Mouse (Mus musculus) gastrocnemius, postnatal 4 days (tissue): ENCODE measurements at regions not wholly inside any gene's neighbourhood (a gene's known extent, or its start where the extent isn't known, plus 50 kb on each side); places are given as distances from the start of the nearest gene placed in this dataset.

Experiments used
- DNase-seq, 2 experiments: peaks; one replicate each; pipeline ENCODE4 v3.0.0; 2021 to 2022; ENCODE audit warnings: low spot score in 2 of 2, mixed read lengths in 2 of 2

DNA sequence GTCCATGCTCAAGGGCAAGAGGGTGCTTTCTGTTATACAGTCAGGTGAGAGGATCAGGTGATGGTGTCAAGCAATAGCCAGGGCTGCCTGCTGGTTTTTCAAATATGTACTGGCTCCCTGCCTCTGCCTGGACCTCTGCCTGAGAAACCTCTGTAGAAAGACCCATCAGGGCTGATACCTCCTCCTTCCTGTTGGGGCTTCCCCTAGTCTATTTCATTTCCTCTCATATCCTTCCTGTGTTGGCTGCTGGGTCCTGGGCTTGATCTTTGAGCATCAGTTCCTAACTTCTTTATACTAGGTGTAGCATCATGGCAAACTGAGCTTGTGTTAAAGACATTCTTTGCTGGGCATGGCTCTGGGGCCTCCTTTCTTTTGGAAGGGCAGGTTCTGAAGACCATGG is 89.5 kb downstream of the Tmem38b start:
- no peak for DNase-seq

DNA sequence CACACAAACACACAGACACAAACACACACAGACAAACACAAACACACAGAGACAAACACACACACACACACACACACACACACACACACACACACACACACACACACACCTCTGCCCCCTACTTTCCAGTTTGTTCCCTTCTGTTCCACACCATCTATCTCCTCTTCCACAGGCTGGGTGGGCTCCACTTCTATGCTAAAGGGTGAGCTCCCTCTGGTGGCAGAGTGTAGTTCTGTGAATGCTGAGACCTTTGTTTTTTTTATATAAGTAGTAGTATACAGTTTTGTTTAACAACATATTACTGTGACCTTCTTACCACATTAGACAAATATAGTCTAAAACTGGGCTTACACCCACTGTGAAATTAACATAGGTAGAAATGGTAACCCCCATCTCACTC is 93.3 kb downstream of the Tmem38b start:
- peak in 1 of 2 experiments; percentile 58 for DNase-seq

DNA sequence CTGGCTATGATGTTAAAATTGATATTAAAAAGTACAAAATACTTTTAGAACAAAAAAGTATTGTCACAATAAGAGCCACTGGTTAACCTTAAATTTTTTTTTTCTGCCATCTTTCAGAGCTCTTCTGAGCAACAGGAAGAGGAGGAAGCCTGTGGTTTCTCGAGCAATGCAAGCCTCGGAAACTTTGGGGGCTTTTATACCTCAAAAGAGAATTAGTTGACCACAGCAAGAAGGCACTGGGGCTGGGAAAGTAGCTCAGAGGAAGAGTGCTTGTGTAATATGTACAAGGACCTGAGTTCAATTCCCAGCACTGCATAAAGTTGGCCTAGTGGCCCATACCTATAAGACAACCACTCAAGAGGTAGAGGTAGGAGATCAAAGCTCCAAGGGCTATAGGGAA is 94.7 kb downstream of the Tmem38b start:
- no peak for DNase-seq

DNA sequence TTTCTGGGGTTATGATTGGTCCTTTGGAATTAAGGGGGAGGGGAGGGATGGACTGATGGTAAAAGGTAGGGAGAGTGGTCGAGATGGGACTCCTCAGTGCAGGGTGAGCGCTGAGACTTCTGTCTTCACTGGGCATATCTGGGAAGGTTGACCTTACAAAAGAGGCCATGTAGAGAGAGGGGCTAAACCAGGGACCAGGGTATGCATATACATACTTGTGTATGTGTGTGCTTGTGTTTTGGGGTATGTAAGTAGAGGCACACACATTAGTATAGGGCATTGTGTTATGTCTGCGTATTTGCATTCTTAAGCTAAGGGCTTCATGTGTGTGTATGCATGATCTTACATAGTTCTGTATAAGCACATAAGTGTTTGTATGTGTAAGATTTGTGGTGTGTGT is 105.2 kb downstream of the Tmem38b start:
- DNase-seq: no peak

DNA sequence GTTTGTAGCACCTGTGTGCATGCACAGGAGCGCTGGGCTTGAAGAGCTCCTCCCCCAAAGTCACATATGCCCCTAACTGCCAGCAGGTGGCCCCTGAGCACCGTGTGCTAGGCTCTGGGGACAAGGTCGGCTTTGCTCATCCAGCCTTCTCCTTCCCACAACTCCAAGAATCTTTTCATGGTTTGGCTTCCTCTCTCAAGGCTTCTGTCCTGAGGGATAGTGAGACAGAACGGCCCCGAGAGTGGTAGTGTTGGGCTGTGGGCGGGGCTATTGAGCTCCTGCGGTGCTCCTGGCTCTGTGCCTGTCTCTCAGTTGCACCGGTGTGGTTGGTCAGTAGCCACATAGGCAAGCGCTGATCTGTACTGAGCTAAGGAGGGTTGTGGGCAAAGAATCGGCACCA is 105.7 kb downstream of the Tmem38b start:
- peak in 1 of 2 experiments; percentile 20 for DNase-seq

DNA sequence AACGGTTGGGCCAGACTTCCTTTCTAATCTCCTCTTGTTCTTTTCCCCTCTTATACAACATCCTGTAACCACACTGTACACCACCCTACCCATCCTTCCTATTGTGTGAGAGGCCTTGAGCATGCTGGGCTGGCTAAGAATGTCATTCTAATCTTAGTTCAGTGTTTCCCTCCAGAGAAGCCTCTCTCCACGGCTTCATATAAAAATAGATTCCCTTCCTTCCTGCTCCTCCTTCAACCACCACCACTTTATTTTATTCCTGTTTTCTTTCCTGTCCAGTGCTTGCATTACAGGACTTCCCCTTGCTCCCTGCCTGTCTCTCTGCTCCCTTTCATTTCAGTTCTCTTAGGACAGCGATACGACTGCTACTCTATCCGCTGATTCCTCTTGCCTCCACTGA is 109.5 kb downstream of the Tmem38b start:
- DNase-seq: no peak

DNA sequence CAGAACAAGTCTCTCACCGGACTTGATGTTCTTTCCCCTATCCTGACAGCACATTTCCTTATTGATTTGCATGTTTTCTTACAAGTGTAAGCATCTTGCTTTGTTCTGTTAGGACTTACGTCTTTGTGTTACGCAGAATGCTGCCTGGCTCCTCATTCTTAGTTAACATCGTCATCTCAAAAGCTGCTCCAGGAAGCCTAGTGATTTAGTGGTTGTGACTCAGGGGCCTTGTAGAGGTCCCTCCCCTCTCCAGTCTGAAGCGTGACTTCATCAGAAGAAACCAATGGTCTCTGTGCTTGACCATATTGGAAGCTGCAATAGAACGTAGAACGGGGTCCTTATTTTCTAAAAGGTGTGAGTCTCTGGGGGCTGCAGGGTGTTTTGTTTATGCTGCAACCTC is 122.9 kb downstream of the Tmem38b start:
- no peak for DNase-seq

DNA sequence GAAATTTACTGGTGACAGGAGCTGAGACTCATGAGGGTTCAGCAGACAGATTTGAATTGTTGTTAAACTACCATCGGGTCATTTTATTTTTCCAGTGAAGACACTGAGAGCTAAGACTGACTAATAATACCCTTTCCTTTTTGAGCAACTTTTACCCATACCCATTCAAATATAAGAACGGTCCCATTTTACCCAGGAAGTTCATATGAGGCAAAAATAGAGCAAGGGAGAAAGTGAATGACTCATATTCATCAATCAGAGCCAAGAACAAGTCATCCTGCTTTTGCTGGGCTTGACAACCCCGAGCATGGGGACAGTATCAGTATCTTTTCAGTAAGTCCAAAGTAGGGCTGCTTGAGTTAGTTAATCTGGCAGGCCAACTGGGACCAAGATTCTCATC is 123.3 kb downstream of the Tmem38b start:
- DNase-seq: no peak

DNA sequence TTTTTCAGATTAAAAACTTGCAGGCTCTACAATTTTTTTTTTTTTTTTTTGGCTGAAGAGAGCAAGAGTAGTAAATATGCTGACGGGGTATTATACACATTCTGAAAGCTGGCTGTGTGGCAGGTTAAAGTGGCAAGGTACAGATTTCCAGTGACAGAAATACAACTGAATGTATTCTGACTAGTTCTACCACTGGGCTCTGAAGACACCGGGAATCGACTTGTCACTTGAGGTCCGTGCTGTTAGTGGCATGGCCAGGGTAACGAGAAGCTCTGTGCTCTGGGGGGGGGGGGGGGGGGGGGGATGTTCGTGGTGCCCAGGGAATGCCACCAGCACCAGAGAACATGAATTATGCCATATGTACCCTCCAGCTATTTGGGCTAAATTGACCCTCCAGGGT is 124.7 kb downstream of the Tmem38b start:
- no peak for DNase-seq

DNA sequence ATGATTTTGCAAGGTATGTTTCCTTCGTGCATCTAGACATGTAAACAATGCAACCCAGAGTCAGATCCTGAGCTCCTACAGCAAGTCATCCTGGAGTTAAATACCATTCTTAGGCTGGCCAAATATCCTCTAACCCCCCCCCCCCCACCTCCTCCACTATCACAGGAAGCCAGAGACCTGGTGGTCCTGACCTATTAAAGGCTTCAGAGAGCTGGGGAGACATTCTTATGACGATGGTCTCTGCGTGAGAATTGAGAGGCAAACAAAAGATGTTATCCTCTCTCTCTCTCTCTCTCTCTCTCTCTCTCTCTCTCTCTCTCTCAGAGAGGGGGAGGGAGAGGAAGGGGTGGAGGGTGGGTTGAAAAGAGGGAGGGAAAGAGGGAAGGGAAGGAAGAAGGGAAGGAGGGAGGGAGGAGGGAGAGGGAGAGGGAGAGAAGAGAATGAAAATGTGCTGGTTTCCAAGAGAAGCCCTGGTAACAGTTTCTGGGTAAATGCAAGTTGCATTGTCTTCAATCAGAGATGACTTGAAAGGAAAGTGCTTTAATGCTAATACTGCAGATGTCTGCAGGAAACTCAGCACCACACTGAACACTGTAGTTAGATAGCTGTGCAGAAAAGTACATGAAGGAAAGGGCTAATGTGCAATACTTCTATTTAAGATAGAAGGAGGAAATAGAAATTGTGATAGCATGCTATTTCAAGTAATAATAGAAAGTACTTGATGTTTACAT is 125.3 kb downstream of the Tmem38b start:
- no peak for DNase-seq

DNA sequence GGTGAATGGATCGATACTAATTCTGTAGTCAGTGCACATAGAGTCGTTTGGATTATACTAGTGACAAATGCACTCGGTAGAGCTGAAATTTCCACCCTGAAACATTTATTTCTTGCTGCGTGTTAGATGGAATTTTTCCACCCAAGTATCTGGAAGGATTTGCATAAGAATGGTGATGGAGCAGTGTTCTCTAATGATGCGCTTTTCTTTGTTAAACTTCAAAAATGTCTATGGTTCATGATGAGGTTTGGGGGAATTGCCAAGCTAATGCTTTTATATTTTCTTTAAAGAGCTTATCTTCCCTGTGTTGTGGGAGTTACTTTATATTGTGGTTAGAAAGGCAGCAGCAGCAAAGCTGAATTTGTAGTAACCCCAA is 125.9 kb downstream of the Tmem38b start:
- DNase-seq: no peak

DNA sequence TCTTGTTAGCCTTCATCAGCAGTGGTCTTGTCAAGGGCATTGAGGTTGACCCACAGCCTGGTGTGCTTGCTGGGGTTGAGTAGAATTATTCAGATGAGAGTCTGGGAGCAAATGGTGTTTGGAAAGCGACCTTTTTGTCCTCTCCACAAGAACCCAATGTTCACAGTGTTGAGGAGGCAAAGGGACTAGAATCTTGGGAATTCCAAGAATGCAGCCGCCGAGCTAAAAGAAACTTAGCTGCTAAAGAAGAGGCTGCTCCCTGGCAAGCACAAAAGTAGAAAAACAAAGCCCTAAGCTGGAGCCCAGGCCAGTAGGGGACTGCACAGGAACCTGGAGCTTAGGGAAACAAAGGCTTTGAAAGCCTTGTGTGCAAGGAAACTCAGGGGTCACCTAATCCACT is 126.4 kb downstream of the Tmem38b start:
- no peak for DNase-seq

DNA sequence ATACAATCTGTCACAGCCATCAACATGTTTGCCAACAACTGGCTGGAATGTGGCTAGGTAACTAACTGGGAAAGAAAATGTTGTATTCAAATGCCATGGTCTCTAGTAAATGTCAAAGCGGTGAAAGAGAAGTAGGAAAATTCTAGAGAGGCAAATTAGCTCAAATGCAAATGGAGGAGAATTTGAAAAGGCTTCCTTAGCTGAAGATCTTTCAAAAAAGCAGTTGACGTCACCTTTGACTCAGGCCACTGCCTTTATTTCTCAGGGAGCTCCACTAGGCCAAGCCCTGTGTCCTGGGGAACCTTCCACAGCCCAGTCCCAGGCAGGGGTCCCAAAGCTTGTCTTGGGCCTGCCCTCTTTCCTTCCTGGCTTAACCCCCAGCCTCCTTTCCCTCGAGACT is 136.6 kb downstream of the Tmem38b start:
- DNase-seq: no peak

DNA sequence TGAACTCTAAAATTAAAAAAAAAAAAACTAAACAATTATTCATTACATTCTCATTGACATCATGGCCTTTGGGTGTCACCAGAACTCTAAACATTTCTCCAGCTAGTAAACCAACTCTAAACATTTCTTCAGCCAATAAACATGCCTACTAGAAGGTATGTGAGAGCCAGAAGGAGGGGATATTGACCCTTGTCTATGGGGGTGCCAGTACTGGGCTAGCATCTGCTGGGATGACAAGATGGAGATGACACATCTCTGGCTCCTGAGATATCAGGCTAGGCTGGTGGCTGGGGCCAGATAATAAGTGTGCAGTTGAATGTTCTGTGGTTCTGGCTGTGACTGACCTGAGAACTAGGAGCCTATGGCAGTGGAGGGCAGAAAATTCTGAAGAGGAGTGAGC is 144.6 kb downstream of the Tmem38b start:
- no peak for DNase-seq

DNA sequence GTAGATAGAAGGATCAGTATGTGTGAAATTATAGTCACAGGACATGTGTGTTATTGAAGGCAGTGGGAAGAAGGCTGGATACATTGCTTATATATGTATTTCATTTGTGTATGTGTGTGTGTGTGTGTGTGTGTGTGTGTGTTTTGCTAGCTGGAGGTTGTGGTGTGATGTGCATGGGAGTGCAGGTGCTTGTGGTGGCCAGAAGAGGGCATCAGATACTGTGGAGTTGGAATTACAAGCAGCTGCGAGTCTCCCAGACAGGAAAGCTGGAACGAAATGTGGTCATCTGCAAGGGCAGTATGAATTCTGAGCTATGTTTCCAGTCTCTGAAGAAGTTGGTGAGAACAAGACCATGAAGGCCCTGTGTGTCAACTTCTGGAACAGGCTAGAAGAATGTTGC is 145.1 kb downstream of the Tmem38b start:
- DNase-seq: no peak

DNA sequence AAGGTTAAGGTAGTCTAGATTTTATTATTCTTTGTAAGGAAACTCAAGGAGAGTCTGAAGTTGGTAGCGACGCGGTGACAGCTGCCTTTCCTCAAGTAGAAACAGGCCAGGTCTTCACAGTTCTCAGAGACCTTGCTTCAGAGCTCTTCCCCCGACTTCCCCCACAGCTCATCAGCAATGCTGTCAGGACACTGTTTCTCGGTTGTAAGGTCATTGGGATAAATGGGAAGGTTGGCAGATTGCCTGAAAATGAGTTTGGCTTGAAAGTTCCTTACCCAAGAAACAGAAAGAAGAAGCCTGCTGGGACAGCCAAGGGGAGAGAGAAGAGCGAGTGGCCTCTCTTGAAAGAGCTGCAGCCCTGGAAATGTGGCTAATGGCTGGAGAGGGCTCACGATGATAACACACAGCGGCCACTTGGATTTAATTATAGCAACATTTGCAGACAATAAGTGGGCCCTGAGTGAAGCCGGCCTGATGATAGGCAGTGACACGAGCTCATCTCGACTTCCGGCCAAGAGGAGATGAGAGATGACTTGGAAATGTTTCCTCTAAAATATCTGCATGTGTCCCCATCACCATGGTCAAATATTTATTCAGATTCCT is 150.3 kb downstream of the Tmem38b start:
- DNase-seq: no peak

DNA sequence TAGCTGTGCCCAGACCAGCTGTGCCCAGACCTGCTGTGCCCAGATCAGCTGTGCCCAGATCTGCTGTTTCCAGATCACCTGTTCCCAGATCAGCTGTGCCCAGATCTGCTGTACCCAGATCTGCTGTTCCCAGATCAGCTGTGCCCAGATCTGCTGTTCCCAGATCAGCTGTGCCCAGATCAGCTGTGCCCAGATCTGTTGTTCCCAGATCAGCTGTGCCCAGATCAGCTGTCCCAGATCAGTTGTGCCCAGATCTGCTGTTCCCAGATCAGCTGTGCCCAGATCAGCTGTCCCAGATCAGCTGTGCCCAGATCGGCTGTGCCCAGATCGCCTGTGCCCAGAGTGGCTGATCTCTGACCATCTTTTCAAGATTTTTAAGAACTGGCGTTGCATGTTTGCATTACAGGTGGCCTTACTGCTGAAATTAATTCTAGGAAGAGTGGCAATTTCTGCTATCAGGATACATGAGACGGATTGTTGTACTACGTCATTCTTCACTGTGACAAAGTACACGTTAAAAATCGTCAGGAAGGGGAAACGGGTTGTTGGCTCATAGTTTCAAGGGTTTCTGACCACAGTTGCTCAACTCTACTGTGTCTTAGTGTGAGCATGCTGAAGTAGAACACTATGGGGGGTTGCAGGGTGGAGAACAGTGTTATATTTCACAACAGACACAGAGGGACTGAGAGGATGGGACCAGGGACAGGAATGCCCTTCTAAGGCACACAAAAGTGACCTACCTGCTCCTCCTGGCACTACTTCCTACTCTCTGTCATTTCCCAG is 160.9 kb downstream of the Tmem38b start:
- DNase-seq: no peak

DNA sequence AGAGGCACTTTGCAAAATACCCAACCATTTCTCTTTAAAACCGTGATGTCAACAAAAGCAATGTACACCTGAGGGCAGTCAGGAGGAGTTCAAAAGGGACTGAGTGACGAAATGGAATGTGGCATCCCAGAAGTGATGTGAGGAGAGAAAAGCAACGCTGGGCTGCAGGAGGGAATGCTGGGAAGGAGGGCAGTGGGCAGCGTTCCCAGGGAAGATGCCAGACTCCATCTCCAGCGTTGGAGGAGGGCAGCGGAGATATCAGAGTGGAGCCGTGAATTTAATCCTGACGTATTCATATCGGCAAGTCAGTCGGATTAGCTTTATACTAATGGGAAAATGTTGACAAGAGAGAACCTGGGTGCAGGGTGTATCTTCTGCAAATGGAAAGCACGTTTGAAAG is 161.7 kb downstream of the Tmem38b start:
- no peak for DNase-seq

DNA sequence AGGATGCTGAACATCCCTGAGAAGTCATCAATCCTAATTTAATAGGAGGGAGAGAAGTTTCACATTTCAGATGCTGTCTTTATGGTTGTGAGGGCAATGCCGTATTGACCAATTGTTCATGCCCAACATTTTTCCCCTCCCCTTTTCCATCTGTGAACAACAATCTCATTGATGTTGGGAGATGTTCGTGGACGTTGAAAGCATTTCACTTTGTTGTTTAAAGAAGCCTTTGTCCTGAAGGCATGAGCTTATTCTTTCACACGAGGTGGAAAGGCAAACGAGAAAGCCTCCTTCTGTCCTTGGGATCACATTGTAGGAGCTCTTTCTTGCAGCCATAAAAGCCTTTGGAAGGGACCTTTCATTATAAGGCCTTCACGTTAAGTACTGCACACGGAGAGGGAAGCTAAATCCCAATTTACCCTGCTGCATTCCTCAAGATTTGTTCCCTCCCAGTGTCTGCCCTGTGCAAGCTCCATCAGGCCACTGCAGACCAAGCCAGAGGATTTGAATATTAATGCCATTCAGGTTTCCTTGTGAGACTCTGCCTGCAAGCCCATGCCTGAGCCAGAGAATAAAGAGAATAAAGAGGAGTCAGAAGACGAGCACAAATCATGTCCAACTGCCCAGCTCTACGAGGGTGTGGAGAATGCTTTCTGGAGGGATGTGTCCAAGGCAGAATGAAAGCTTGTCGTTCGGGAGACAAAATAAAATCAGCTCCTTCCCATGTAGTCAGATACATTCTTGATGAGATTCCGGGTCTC is 195.4 kb downstream of the Tmem38b start:
- DNase-seq: no peak

DNA sequence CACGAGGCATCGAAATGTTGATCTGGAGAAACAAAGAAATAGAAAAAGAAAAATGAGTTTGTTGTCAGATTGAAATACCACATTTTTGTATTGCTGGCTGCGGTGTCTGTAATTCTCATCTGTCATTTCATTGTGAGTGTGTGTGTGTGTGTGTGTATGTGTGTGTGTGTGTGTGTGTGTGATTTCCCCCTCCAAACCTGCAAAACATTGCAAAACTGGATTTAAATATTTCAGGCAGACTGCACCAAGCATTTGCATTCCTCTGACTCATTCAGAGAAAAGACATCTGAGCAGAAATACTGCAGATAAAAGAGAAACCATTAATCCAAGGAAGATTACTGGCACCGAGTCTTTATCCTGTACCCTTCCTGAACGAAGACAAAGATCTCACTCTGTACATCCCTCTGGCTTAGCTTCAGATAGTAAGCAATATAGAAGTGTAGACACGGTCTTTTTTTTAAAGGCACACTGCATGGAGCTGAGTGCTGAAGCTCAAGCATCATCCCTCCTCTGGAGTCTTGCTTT is 196.1 kb downstream of the Tmem38b start:
- DNase-seq: no peak

DNA sequence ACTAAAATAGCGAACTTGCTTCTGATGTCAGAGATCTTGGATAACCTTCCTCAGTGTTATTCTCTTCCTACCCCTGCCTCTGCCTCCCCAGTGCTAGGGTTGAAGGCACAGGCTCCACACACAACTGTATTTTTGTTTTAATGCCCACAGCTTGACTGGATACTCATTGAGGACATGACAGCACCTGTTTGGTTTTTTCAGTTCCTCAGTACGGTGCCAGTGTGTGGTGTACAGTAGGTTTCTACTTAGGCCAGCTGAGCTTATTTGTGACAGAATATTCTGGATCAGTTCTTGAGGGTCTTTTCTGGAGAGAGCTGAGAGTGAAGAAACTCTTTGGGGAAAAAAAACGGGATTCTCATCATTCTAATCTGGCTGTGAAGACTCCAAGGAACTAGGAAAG is 201.1 kb downstream of the Tmem38b start:
- no peak for DNase-seq
